8 mouse cellular contexts compared by ENCODE assay signal in the genomic region with DNA sequence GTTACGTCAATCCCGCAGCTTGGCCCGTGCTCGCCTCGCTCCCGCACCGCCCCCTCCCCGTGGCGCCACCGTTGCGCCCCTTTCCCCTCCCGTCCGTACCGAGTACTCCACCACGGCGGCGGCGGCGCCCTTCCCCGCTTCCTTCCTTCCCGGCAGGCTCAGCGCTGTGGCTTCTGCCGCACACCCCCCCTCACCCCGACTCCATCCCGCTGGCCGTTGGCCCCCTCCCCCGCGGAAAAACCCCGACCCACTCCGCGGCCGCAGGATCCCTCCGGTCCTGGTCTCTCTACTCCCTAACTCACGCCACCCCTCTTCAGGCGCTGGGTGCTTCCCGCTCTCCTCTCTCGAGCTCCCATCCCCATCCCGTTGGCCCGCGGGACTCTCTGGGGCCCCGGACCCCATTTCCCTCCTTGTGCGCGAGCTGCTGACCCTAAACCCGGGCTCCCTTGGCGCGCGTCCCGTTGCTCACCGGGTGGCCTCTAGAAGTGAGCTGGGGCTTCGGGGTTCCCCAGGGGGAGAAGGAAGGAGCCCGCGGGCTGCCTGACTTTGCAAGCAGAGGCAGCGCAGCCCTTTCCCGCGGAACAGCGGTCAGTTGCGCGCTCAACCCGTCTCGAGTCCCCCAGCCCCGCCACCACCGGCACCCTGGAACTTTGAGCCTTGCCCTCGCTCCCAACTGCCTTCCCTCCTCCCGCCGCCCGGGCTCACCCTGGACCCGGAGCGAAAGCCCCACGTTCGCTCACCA. TPM values are rescaled to one million over a fixed set of nuclear protein-coding genes. Genes with fewer than 3 reads are reported as not detected.
DNase-seq lines count a peak whose midpoint lies in the region; ATAC-seq and TF ChIP-seq lines count a peak whose summit lies in the region.
"Had no signal": no experiment of that assay in that cellular context is flagged by ENCODE, and none has a peak within 500 bp of the region (broad histone marks: within the 10 kb centered on the region; RNA-seq: fewer than 3 reads in every experiment).

No protein-coding gene starts in this region.

- peak; percentile 48 for DNase-seq in Muller cell, postnatal 12 days (ENCODE audit: inconsistent ontology term)
- DNase-seq in adrenal gland, postnatal 36 days: peak; percentile 27 to 31
- DNase-seq in heart, postnatal 4 days: peak; percentile 26
- peak; percentile 7 to 9 for DNase-seq in layer of hippocampus, adult 8-10 months (ENCODE audit: low spot score in 2 of 2)

- peak overlapping the region; percentile 87 for H3K4me2 ChIP-seq in stomach, embryonic 15.5 days

- TF ChIP-seq CTCF in embryonic fibroblast, embryonic 13.5 days (IDR thresholded peaks at IDR 0.05; ENCODE audit: borderline replicate concordance, insufficient read depth, low read length): no peak

- 0 out of 2 replicates have a peak, but pooled peaks have one; percentile 34 for ATAC-seq in megakaryocyte-erythroid progenitor cell, adult 5-6 weeks (replicated peaks; ENCODE audit: low FRiP score, low TSS enrichment, poor library complexity, severe bottlenecking)
- ATAC-seq in stomach, embryonic 15.5 days (ENCODE audit: insufficient read depth, low FRiP score, low read depth): peak; percentile 58; the same call in 1 of the 2 replicates

- peak; percentile 20; the same call in 1 of the 2 replicates for TF ChIP-seq POLR2A in embryonic fibroblast, embryonic 13.5 days (IDR thresholded peaks at IDR 0.05; ENCODE audit: low read depth, low read length)

- no peaks in the 10 kb centered on the region for H3K36me3 ChIP-seq in stomach, embryonic 15.5 days

- H3K9ac ChIP-seq in stomach, embryonic 15.5 days: peak overlapping the region; percentile 6; the same call in 1 of the 2 replicates

- peaks cover 3% of the 10 kb centered on the region; the same call in 1 of the 2 replicates for H3K4me1 ChIP-seq in embryonic fibroblast, embryonic 13.5 days (ENCODE audit: control insufficient read depth, insufficient read depth, low read length)
- no peaks in the 10 kb centered on the region for H3K4me1 ChIP-seq in stomach, embryonic 15.5 days

- WGBS in stomach, embryonic 15.5 days: 20% methylated on average over 59 of the region's 70 CpGs

- H3K9me3 ChIP-seq in stomach, embryonic 15.5 days: no peaks in the 10 kb centered on the region

- peak overlapping the region; percentile 69 for H3K4me3 ChIP-seq in embryonic fibroblast, embryonic 13.5 days (ENCODE audit: insufficient read depth, low read length)
- H3K4me3 ChIP-seq in stomach, embryonic 15.5 days (replicated peaks): peak overlapping the region; percentile 49
- H3K4me3 ChIP-seq: erythroblast, embryonic 14.5 days had no signal

- H3K27me3 ChIP-seq in stomach, embryonic 15.5 days (replicated peaks): 0 out of 2 replicates have a peak, but pooled peaks cover 14% of the 10 kb centered on the region

- 0 out of 2 replicates have a peak overlapping the region, but pooled peaks have one; percentile 25 for H3K27ac ChIP-seq in embryonic fibroblast, embryonic 13.5 days (ENCODE audit: insufficient read depth, low read length)
- no peak overlapping the region for H3K27ac ChIP-seq in stomach, embryonic 15.5 days

RNA-seq across cellular contexts. Expression of a gene that starts 1.1 kb away (rescaled TPM):
- total RNA-seq in adrenal gland, postnatal 36 days (2021): 1 to 10 TPM; 1.9 to 3.9 TPM
- polyA plus RNA-seq in embryonic fibroblast, embryonic 13.5 days (2011; ENCODE audit: insufficient read length, low read depth, missing spikeins): 86.7 and 96.6 TPM in 2 replicates
- total RNA-seq in heart, postnatal 4 days (2021): 1 to 10 TPM; 6.1 to 7.0 TPM
- 10 to 100 TPM; 25.2 to 31.8 (median 27.3) TPM for total RNA-seq in layer of hippocampus, adult 8-10 months (2022)
- 0.37 TPM in 1 of 2 replicates, not detected in the other for total RNA-seq in megakaryocyte-erythroid progenitor cell, adult 5-6 weeks (2014; fragmentation: Nextera tagmentation)
- total RNA-seq in megakaryocyte-erythroid progenitor cell, adult 5-6 weeks (2017): 8.4 TPM in 1 of 2 replicates, not detected in the other
- polyA plus RNA-seq in stomach, embryonic 15.5 days (2015; fragmentation: Nextera tagmentation; extraction: Ambion mirVana): 9.3 and 10.6 TPM in 2 replicates
- polyA plus RNA-seq: erythroblast, embryonic 14.5 days had no signal
